Mouse (Mus musculus) frontal cortex, adult 2 months (tissue): ENCODE data around the gene Taf15. TPM values are rescaled to one million over a fixed set of nuclear protein-coding genes. Genes with fewer than 3 reads are reported as not detected.
A peak's percentile ranks its signal among the peaks of the same experiment; 100 is the strongest.

Source experiments
- DNase-seq, 2 experiments: peaks; one replicate each; pipeline ENCODE4 v3.0.0; 2022; ENCODE audit warnings: low spot score in 1 of 2; ENCODE audit errors: extremely low spot score in 1 of 2
- polyA plus RNA-seq: library from polyadenylated mRNA; depleted of rRNA; stranded (reverse); fragments of >200 nt; gene quantifications from 2 replicates; pipeline ENCODE4 v1.2.3, GENCODE M21; 2012

Gene Taf15
- polyA plus RNA-seq, 1 experiment, result 70.9 TPM

DNA sequence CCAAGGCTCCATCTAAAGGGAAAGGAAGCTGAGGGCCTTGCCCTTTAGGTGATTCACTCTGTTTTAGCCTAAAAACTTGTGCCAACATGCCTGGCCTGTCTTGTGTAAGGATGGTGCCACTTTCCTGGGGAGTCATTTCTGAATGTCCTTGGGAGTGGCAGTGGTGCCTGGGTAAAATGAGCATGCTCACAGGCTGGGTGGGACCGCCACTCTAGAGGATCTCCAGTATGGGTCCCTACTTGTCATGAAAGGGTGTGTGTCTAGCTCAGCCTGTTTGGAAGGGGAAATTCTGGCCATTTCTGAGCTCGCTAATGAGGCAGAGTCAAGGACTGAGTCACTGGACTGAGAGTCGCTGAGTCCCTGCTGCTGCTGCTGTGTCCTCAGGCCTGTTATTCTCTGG lies 17.3 kb upstream of the Taf15 start:
- DNase-seq, result no peak

DNA sequence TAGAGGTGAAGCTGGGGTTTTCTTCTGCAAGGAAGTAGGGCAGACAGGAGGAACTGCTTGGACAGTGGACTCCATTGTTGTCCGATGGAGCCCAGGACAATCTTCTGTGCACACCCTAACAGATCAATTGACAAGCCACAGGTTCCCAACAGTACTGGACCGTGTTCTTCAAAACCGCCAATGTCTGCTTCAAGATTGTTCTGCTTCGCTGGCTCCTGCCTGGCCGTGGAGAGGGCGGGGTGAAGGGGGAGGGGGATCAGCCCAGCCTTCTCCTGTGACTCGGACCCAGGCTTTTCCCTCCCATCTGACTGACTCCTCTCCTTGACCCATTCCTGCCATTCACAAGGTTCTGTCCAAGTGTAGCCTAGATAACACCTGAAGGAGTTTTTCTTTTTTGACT lies 15.6 kb upstream of the Taf15 start:
- no peak for DNase-seq

DNA sequence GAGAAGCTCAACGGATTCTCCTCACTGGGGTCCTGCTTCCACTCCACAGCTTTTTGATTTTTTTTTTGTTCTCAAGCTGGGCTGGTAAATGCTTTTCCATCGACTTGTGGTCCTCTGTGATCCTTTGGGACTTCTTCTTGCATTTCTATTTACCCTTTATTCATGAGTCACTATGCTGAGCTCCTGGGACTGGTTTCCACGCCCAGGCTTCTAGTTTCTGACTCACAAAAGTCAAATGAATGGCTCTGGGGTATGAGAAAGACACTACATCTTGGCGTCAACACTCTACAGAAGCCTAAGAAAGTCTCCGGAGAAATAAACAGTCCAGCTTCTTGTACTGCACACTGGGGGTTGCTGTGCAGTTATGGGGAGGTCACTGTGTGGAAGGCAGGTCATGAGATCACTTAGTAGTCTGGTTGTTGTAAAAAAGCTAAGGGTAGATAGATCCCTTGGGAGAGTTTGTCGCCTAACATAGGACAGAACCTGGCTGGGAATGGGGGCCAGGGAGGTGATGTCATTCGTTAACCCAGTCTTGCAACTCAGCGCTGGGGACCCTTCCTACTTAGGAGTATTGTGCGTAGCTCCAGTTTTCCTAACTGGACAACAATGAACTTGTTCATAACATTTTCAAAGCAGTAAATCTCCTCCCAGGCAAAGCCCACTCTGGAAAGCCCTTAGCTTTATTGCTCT lies 14.8 kb upstream of the Taf15 start:
- no peak for DNase-seq

DNA sequence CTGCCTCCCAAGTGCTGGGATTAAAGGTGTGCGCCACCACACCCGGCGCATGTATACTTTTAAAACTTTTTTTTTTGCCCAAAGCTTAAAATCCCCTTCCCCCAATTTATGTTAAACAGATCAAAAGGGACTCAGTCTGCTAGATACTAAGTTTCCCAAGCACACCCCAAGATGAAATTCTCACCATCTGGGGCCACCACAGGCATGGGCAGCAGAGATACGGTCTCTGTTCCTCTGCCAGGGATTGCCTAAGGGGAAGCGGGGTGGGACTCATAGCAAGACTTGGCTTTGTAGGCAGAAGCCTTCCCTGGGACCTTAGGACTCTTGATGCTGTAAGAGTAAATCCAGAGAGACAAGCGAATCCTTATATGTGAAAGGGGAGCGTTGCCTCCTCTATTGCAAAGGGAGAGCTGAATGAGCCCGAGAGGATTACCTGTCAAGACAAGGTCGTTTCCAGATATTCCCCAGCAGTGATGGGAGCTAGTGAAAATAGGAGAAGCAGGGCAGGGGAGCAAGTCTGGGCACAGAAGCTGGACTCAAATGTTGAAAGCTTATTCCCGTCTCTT lies 11.3 kb upstream of the Taf15 start:
- no peak for DNase-seq

DNA sequence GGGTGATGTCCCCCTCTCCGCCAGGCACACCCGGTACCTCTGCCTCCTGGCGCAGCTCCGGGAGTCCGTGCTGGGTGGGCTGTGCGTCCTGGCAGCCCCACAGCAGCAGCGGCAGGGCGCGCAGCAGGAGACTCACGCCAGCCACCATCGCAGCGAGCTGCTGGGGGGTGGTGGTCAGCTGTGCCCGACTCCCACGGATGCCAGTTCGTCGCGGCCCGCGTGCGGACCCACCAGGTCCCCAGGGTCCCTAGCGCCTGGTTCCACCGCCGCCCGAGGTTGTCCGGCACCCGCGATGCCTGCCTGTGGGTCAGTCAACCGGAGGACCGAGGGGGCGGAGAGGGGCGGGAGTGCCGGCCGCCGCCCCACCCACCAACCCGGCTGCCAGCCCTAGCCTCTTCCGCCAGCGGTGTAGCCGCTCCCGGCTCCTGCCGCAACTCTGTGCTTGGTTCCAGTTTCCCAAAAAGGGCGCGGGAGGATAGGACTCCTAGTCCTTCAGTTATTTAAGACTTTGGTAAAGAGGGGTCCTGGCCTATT lies 10.1 kb upstream of the Taf15 start, which contains the start of gene Mmp28:
Gene Mmp28, minus strand, starts transcription at position 361 of the 534 bp plus-strand sequence.
- DNase-seq, result no peak

DNA sequence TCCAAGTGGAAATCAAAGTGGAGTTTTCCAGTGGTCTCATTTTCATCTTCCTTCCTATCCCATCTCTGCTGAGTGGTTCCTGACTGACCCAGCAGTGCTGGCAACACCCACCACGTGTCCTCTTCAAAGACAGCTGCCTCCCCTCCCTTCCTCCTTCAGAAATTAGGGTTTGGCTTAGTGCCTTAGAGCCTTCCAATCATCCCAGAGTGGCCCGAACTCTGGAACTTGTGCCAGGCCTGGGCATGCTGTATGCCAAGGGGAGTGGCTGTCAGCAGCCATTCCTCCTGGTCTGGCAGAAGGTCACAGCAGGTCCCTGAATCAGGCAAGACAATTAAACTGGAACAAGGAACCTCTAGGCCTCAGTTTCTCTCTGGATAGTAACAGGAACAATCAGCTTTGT lies 6.9 kb upstream of the Taf15 start:
- no peak for DNase-seq

DNA sequence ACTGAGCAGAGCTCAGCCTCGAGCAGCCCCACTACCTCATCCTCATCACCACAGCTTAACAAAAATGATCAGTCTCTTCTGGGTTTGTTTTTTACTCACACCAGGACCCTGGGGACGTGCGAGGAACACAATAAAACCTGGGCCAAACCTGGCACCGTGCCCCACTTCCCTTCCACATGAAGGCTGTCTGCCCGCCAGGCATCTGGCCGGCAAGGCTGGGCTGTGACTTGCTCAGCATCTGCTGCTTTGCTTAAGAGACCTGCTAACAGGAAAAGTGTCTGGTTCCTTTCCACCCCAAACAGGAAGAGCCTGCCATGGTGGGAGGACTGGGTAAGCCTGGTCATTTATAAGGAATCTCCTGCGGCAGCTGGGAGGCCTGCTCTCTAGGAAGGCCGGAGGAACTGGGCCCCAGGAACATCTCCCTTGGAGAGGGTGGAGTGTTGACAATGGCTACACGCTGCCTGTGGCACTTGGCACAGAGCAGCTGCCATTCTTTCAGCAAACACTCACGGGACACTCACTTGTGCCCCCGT lies 5.7 kb upstream of the Taf15 start:
- DNase-seq, result no peak

DNA sequence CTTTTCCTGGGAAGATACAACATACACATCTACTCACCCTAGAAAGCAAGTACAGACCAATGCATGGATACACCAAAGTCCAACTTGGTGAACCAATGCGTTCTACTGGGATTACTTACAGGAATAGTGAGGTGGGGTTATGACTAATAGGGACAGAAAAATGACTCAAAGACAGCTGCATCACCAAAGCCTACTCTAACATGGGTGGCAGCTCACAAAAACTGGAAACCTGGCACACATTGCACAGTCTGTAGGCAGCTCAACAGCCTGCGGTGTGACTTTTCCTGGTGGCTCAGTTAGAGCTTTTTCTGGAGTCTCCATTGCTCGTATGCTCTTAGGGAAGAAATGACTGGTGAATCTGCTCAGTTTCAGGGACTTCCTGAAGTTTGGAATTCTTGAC lies 4.1 kb upstream of the Taf15 start:
- DNase-seq, result peak in 1 of 2 experiments; percentile 35

DNA sequence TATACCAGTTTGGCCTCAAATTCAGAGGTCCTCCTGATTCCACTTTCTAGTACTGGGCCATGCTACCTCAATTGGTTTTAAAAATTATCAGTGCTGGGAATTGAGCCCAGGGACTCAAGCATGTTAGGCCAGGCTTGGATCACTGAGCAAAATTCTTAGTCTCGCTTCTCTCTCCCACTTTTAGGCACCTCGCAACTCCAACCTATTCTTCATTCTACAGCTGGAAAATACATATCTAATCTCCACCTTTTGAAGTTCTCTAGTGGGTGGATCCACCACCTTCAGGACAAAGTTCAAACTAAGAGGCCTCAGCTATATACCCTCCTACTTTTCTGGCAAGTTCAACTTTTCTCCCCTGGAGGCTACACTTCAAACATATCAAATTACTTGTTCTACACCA lies 1.1 kb upstream of the Taf15 start:
- DNase-seq, result no peak

DNA sequence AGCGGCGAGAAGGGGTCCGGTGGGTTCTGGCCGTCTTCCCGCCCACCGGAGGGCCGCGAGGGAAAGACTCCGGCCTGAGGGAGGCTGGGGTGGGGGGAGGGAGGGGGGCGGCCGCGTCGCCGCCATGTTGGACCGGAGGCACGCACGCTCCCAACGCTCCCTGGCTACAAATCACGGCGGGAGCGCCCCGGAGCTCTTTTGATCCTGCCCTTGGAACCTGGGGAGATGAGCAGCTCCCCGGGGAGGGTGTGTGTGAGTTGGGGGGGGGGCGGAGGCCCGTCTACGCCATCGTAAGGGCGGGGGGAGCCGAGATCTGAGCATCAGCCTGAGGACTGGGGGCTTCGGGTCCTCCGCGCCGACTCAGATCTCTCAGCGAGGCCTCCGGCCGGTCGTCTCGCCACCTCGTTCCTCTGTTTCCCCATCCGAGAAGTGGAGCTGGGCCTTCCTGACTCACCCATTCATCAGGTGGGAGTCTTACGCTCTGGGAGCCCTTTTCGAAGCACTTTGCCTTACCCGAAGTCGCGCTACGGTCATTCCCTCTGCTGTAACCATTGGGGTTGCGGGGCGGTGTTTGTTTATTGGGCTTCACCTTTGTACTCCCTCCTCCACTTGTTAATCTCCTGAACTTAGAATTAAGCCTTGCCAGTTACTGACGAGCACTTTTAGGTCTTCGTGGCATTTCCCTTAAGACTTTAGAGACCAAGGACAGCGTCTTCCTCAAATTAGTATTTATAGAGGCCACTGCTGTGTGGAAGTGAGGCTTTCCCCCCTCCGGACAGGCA lies 540 bp downstream of the Taf15 start:
- DNase-seq, result no peak

DNA sequence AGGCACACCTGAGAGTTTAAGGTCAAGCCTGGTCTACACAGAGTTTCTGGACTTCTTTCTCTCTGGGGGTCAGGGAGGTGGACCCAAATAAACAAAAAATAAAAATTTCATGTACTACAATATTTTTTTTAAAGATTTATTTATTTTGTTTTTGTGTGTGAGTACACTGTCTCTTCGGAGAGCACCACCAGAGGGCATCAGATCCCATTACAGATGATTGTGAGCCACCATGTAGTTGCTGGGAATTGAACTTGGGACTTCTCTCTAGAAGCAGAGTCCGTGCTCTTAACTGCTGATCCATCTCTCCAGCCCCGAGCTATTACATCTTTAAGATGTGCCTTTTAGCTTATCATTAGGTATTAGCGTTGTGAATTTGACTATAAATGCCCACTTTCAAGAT lies 18.6 kb downstream of the Taf15 start:
- DNase-seq, result no peak

DNA sequence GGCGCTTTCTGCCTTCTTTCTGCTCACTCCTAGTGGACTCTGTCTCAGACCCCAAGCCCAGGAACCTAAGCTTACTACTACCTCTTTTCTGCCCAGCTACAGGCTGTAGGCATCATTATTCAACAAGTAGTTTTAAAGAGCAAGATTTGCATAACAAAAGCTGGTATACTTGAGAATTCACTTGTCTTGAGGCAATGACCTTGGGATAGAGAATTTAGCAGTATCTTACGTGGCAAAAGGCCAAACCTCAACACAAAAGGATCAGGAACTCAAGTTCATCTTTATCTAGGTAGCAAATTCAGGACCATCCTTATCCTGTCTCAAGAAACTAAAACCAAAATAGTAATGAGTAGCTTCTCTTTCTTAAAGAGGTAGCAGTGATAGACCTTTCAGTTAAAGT lies 22.7 kb downstream of the Taf15 start:
- no peak for DNase-seq

DNA sequence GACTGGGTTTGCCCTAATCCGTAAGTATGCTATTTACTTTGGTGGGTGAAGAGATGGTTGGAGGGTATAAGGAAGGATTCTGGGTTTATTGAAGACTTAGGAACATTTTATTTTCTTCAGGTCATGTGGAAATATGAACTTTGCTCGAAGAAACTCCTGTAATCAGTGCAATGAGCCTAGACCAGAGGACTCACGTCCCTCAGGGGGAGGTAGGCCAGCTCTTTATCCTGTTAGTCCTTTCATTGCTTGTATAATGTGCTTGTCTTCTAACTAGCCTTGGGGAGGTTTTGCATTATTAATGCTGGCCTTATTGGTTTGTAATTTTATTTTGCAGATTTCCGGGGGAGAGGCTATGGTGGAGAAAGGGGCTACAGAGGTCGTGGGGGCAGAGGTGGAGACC lies 31.4 kb downstream of the Taf15 start:
- no peak for DNase-seq

DNA sequence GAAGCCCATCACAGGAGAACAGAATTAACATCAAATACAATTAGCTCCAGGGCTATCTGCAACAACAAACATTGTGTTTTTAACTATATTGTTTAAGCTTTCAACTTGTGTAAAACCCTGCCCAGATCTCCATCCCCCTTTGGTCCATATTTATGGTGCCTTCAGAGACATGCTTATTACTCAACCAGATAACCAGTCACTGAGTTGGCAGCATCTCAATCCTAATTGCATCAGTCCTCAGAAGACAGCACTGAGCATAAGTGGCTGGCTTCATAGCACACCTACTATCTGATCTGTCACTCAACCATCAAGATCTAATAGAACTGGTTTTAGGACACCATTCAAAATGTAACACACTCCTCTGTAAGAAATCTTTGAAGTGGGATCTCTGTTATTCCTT lies 36.6 kb downstream of the Taf15 start:
- no peak for DNase-seq

DNA sequence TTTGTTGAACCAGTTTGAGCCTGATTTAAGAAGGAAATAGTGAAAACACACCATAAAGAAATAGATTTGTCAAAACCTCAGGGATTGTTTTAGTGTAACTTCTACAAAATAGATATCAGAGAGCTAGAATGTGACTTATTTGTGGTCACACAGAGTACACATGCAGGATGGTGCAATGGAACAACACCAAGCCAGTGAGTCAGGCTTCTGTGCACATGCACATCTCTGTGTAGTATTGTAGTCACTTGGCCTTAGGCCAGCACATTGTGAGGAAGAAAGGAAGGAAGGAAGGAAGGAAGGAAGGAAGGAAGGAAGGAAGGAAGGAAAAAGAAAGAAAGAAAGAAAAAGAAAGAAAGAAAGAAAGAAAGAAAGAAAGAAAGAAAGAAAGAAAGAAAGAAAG lies 44.3 kb downstream of the Taf15 start:
- no peak for DNase-seq

DNA sequence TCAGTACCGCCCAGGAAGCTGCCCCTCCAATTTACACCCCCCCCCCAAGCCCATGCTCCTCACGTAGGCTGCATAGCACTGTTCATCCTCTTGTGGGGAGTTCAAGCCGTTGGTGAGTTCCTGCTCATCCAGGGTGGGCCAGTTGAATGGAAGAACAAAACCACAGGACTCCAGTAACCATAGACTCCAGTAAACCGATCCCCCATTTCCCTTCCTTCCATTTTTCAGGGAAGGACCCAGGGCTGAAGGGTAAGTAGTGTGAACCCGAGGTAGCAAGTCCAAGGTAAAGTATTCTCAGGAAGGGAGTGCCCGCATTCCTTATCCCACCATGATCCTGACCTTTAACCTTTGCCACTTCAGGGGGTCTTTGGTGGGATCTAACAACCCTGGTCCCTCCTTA lies 45.5 kb downstream of the Taf15 start:
- DNase-seq, result no peak

DNA sequence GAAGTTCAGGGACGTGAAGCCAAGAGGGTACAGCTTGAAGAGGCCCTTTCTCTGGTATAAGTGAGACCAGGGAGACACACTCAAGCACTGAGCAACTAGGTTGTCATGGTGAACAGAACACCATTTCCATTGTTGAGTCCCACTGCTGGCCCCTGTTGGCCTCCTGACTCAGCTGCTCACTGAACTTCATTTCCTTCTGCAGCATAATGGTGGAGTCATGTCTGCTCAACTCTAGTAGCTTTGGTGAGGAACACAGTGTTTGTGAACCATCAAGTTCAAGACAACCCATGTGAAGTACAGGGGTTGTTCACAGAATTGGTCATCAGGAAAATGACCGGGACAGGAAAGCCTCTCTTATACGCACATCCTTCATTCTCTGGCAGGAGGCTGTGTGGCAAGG lies 49.2 kb downstream of the Taf15 start, which contains the start of gene Heatr9:
Gene Heatr9, minus strand, starts transcription at position 101 of the 400 bp plus-strand sequence.
- no peak for DNase-seq

DNA sequence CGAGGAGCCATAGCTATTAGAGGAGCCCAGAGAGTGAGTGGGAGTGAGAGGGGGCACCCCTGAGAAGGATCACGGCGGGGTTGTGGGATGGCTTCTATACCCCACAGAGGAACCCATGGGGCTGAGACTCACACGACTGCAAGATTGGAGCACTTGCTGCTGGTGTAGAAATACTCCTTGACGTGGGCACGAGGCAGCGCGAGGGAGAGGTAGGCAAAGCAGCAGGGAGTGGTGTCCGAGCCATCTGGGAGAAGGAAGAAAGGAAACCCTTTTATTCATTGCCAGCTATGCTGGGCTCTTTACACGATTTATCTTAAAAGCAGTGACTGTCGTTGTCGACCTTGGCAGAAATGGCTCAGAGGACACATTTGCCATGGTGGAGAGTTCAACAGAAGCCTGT lies 56.1 kb downstream of the Taf15 start:
- DNase-seq, result peak in 1 of 2 experiments; percentile 35

DNA sequence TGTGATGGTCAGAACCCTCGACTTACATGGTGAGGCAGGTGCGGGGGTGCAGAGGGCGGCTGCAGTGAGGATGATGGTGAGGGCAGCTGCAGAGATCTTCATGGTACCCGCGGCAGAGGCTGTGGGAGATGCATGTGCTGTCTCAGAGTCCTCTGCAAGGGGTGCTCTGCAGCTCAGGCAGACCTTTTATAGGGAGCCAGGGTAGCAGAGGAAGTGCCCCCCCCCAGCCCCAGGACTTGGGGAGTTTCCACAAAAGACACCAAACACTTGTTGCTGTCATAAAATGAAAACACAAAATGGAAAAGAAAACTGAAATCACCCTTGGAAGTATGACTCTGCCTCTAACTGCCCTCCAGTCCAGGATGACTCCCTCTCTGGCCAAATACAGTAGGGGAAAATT lies 57.5 kb downstream of the Taf15 start, which contains the start of gene Ccl5:
Gene Ccl5, minus strand, starts transcription at position 159 of the 400 bp plus-strand sequence.
- no peak for DNase-seq

DNA sequence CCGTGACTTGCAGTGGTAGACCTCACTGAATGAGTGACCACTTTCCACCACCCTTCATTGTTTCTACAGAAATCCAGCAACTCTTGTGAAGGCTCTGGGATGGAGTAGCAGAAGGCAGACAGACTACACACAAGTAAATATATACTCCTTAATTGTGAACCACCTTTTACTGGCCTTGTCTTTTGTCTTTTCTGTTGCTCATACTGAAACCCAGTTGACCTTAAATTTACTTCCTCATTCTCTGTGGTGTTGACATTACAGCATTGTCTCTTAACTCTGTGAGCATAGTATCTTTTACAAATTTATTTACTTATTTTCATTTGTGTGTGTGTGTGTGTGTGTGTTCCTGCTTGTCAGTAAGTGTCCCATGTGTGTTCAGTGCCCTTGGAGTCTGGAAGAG lies 60.3 kb downstream of the Taf15 start:
- no peak for DNase-seq

DNA sequence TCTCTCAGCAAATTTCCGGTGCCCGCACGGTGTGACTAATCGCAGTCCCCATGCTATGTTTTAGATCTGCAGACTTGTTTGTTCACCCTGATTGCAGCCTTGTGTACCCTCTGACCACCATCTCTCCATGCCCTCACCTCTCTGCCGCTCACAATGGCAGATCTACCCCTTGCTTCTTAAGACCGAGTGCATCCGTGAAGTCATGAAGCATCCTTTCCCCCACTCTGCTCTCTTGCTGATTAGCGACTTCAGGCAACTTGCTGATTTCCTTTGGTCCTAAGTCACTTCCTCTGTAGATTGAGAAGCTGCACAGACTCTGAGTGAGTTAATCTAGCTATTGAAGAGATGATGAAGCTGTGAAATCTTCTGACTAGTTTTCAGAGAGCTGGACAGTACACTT lies 61.3 kb downstream of the Taf15 start:
- DNase-seq, result no peak
